Mouse (Mus musculus): ENCODE measurements around the gene Fkbpl. TPM values are rescaled to one million over a fixed set of nuclear protein-coding genes. Genes with fewer than 3 reads are reported as not detected.

Fkbpl gene
- 4.4 TPM for polyA plus RNA-seq (2014; fragmentation: Illumina TruSeq; extraction: RNeasy Lipid Tissue Mini Kit (QIAGEN cat#74804); ENCODE audit: low read depth, low replicate concordance)

DNA sequence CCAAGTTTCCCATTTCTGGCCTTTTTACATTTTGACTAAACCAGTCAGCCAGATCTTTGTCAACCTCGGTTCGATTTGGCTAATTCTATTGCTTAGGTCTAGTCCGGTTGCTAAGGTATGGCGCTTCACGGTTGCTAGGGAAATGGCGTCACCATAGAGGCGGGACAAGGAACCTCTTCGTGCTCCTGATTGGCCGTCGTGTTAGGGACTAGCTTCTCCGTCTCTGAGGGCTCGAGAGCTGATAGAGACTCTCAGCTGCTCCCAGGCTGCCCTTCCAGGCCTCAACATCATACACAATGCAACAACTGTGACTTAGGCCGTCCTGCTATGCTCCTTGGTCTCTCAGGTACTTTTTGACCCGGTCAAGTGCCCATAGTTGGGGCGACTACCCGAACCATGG, at the start of gene Fkbpl:
Fkbpl (plus strand) TSS at position 157 of the 400 bp plus-strand sequence.

DNA sequence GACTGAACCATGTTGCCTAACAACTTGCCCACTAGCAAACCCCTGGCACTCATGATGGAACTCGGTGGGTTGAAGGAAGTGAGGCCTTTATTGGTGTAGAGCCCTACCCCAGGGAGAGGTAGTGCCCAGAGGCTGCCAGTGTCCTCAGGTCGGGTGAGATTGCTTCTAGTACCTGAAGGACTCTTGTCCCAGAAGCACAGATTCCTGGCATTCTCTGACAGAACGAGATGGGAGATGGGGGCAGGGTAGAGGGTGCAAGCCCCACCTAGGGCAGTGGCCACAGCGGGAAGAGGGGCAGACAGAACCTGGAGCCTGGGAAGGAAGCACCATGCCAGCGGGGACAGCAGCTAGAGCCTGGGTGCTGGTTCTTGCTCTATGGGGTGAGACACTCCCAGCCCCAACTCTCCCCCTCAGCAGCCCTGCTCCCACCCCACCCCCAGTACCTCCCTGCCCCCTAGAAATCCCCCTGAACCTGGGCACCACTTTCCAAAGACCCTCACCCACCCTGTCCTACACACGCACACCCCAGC, 46.9 kb upstream of the Fkbpl start, which contains the start of gene Ager:
Ager (plus strand) TSS at position 297 of the 530 bp plus-strand sequence.

DNA sequence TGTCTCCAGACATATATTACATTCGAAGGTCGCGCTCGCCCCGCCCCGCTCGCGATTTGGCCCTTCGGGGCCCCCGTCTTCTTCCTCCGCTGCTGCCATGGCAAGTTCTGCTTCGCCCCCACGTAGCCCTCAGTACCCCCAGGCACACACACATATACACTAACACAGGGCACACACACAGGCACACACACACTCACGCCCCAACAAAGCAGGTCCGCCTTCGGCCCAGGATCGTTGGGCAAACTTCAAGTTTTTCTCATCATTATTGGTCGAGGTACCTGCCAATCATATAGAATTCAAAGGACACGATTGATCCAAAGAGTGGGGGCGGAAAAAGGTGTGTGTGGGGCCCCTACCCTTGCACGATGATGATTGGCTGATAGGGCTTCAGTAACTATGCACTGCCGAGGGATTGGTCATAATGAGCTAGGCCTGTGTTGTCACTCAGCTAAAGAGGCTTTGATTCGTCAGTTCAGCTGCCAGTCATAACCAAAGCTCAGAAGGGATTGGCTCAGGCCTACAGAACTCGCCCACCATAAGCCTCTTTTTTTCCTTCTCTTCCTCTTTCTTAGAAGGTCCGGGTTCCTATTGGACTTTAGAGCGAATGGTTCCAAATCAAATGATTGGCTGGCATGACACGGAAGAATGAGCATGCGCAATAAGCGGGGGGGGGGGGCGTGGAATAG, 41.0 kb upstream of the Fkbpl start, which contains the start of gene Rnf5:
Rnf5 (minus strand) TSS at position 316 of the 686 bp plus-strand sequence.

DNA sequence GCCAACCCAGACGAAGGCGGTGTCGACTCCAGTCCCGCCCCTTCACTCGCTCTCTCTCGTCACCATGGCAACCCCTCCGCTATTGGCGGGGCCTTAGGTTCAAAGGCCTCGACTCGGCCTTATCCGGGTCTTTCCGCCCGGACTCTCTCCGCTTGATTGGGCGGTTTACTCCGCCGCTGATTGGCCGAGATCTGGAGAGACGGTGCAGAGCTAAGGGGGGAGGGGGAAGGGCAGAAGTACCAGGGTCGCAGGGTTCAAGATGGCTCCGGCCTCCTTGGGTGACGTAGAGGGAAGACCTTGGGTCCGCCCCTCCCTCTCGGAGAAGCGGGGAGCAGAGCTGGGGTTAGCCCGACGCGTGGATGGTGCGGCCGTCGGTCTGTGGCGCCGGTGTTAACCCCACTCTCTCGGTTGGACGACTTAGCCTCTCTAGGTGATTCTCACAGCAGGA, 40.5 kb upstream of the Fkbpl start, which contains the start of gene Agpat1:
Agpat1 (plus strand) TSS at position 202 of the 448 bp plus-strand sequence.

DNA sequence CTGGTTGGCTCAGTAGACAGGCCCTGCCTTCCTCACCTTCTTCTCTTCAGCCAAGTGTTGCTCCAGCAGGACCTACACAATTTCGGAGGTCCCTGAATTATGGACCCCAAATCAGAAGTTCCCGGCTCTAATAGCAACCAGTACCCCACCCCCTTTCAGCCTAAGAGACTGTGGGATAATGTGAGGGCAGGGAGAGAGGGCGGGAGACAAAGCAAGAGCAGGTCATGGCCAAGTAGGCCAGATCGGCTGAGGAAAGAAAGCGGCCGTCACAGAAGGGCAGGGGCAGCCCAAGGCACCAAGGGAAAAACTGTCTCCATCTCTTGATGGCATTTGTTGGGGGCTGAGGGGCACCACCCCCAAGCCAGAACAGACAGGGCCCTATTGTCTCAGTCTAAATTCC, 28.7 kb upstream of the Fkbpl start, which contains the start of gene Egfl8:
Egfl8 (minus strand) TSS at position 101 of the 400 bp plus-strand sequence.

DNA sequence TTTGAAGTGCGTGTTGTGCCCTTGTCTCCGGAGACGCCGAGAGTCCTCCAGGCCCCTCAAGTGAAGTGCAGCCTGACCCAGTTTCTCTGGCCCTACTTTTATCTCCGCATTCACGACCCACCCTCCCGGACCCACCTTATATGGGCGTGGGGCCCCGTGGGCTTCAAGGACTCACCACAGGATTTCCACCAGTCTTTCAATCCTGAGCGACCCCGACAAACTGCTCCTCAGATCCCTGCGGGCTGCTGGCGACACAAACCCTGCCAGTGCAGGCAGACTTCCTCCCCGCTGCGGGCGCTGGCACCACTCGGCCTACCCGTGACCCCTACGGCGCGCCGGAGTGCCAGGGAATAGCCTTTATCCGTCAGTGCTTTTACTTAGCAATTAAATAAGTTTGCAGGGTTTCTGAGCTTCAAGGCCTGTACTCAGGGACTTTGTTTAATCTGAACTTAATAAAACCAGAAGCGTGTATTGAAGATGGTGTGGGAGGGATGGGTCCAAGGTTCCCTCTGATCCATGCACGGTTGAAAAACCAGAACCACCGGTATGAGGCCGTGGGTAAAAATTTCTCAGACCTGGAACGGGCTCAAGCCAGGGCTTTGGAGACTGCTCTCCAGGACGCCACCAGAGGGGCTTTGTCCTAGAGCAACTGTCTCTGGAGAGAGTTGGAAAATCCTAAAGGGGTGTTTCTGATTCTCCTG, 16.5 kb upstream of the Fkbpl start, which contains the start of gene Ppt2:
Ppt2 (minus strand) TSS at position 568 of the 701 bp plus-strand sequence.

DNA sequence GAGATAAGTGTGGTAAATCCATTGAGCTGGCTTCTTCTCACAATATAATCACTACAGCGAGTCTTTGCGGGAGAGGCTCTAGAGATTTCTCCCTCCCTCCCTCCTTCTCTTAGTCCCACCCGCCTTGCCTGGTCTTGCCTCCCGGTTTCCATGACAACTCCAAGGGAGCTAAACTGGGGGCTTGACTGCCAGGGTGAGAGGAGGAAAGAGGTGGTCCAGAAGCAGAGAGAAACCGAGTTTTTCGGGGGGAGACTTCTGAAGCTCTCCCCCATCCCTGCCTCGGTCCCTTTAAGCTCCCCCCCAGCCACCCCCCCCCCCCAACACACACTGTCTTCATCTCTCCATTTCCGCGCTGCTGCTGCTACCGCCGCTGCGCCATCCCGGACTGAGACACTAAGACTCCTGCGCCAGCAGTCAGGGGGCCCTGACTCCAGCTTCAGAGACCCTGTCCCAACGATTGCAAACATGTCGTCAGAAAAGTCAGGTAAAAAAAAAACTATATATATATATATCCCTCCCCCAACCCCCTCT, 15.3 kb upstream of the Fkbpl start, which contains the start of gene Prrt1:
Prrt1 (plus strand) TSS at position 313 of the 531 bp plus-strand sequence.

DNA sequence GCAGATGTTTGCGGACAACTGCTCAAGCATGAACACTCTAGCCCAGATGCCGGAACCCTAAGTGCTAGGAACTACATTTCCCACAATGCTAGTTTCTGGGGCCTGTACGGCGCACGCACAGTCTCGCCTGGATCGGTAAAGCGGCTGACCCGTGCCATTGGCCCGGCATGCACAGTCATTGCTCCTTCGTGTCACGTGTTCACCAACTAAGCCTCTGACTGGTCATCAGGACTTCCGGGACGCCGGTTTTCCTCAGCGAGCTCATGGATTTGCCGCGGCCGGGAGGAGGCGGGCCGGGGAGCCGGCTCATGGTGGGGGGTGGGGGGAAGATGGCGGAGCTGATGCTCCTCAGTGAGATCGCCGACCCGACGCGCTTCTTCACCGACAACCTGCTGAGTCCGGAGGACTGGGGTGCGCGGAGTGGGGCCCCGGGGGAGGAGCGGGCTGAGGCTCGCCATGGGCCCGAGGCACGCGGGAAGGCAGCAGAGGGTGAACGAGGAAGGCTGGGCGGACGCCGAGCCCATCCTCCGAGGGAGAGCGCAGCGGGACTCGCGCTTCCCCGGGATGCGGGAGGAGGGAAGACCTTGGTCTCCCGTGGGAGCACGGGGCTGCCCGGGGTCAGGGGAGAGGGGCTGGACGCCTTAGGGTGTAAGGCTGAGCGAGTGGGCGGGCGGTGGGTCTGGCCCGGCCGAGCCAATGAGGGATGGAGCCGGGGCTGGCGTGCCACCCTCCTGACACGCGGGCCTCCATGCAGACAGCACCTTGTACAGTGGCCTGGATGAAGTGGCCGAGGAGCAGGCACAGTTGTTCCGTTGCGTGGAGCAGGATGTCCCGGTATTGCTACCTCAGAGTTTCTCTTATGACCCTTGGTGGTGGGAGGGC, 2.6 kb downstream of the Fkbpl start, which contains the start of gene Atf6b:
Atf6b (plus strand) TSS at position 241 of the 882 bp plus-strand sequence.

DNA sequence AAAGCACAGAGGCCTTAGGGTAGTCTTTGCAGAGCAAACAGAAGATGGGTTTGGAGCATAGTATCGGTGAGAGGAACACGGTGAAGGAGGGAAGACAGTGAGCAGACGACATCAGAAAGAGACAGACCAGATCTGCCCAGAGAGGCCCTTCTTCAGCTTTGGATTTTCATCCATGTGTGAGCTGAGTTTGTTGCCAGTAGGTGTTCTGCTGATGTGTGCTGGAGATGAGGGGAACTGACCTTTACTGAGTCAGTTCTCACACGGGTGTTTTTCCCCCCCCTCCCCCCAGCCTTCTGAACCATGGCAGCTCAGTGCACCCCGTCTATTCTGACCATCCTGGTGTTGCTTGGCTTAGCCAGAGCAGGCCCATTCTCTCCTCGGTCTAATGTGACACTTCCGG, 25.7 kb downstream of the Fkbpl start, which contains the start of gene Tnxb:
Tnxb (plus strand) TSS at position 301 of the 400 bp plus-strand sequence.

Other genes starting within 250 kb of the Fkbpl start
- gene BC051142, start 245.9 kb upstream of the Fkbpl start, polyA plus RNA-seq (2014; fragmentation: Illumina TruSeq; extraction: RNeasy Lipid Tissue Mini Kit (QIAGEN cat#74804); ENCODE audit: low read depth, low replicate concordance): 2.1 TPM
- 33.2 TPM for gene Btnl4, start 167.4 kb upstream of the Fkbpl start, polyA plus RNA-seq (2014; fragmentation: Illumina TruSeq; extraction: RNeasy Lipid Tissue Mini Kit (QIAGEN cat#74804); ENCODE audit: low read depth, low replicate concordance)
- 80.8 TPM for gene Btnl6, start 127.4 kb upstream of the Fkbpl start, polyA plus RNA-seq (2014; fragmentation: Illumina TruSeq; extraction: RNeasy Lipid Tissue Mini Kit (QIAGEN cat#74804); ENCODE audit: low read depth, low replicate concordance)
- 0.76 TPM for gene Notch4, start 80.5 kb upstream of the Fkbpl start, polyA plus RNA-seq (2014; fragmentation: Illumina TruSeq; extraction: RNeasy Lipid Tissue Mini Kit (QIAGEN cat#74804); ENCODE audit: low read depth, low replicate concordance)
- 1.6 TPM for gene Gpsm3, start 55.0 kb upstream of the Fkbpl start, polyA plus RNA-seq (2014; fragmentation: Illumina TruSeq; extraction: RNeasy Lipid Tissue Mini Kit (QIAGEN cat#74804); ENCODE audit: low read depth, low replicate concordance)
- 21.6 TPM for gene Pbx2, start 53.5 kb upstream of the Fkbpl start, polyA plus RNA-seq (2014; fragmentation: Illumina TruSeq; extraction: RNeasy Lipid Tissue Mini Kit (QIAGEN cat#74804); ENCODE audit: low read depth, low replicate concordance)
- not detected for gene Ager, start 46.9 kb upstream of the Fkbpl start, polyA plus RNA-seq (2014; fragmentation: Illumina TruSeq; extraction: RNeasy Lipid Tissue Mini Kit (QIAGEN cat#74804); ENCODE audit: low read depth, low replicate concordance)
- 50.6 TPM for gene Rnf5, start 41.1 kb upstream of the Fkbpl start, polyA plus RNA-seq (2014; fragmentation: Illumina TruSeq; extraction: RNeasy Lipid Tissue Mini Kit (QIAGEN cat#74804); ENCODE audit: low read depth, low replicate concordance)
- gene Agpat1, start 40.5 kb upstream of the Fkbpl start, polyA plus RNA-seq (2014; fragmentation: Illumina TruSeq; extraction: RNeasy Lipid Tissue Mini Kit (QIAGEN cat#74804); ENCODE audit: low read depth, low replicate concordance): 4.8 TPM
- gene Egfl8, start 28.8 kb upstream of the Fkbpl start, polyA plus RNA-seq (2014; fragmentation: Illumina TruSeq; extraction: RNeasy Lipid Tissue Mini Kit (QIAGEN cat#74804); ENCODE audit: low read depth, low replicate concordance): not detected
- gene Ppt2, start 16.3 kb upstream of the Fkbpl start, polyA plus RNA-seq (2014; fragmentation: Illumina TruSeq; extraction: RNeasy Lipid Tissue Mini Kit (QIAGEN cat#74804); ENCODE audit: low read depth, low replicate concordance): 4.5 TPM
- 1.1 TPM for gene Prrt1, start 15.2 kb upstream of the Fkbpl start, polyA plus RNA-seq (2014; fragmentation: Illumina TruSeq; extraction: RNeasy Lipid Tissue Mini Kit (QIAGEN cat#74804); ENCODE audit: low read depth, low replicate concordance)
- gene Atf6b, start 2.4 kb downstream of the Fkbpl start, polyA plus RNA-seq (2014; fragmentation: Illumina TruSeq; extraction: RNeasy Lipid Tissue Mini Kit (QIAGEN cat#74804); ENCODE audit: low read depth, low replicate concordance): 2.8 TPM
- 0.16 TPM for gene Tnxb, start 25.8 kb downstream of the Fkbpl start, polyA plus RNA-seq (2014; fragmentation: Illumina TruSeq; extraction: RNeasy Lipid Tissue Mini Kit (QIAGEN cat#74804); ENCODE audit: low read depth, low replicate concordance)
- gene C4b, start 99.1 kb downstream of the Fkbpl start, polyA plus RNA-seq (2014; fragmentation: Illumina TruSeq; extraction: RNeasy Lipid Tissue Mini Kit (QIAGEN cat#74804); ENCODE audit: low read depth, low replicate concordance): 1.8 TPM
- not detected for gene Cyp21a1, start 159.8 kb downstream of the Fkbpl start, polyA plus RNA-seq (2014; fragmentation: Illumina TruSeq; extraction: RNeasy Lipid Tissue Mini Kit (QIAGEN cat#74804); ENCODE audit: low read depth, low replicate concordance)
- 23.0 TPM for gene Stk19, start 192.2 kb downstream of the Fkbpl start, polyA plus RNA-seq (2014; fragmentation: Illumina TruSeq; extraction: RNeasy Lipid Tissue Mini Kit (QIAGEN cat#74804); ENCODE audit: low read depth, low replicate concordance)
- 3.0 TPM for gene Dxo, start 192.3 kb downstream of the Fkbpl start, polyA plus RNA-seq (2014; fragmentation: Illumina TruSeq; extraction: RNeasy Lipid Tissue Mini Kit (QIAGEN cat#74804); ENCODE audit: low read depth, low replicate concordance)
- 5.6 TPM for gene Skiv2l, start 205.4 kb downstream of the Fkbpl start, polyA plus RNA-seq (2014; fragmentation: Illumina TruSeq; extraction: RNeasy Lipid Tissue Mini Kit (QIAGEN cat#74804); ENCODE audit: low read depth, low replicate concordance)
- gene Nelfe, start 205.6 kb downstream of the Fkbpl start, polyA plus RNA-seq (2014; fragmentation: Illumina TruSeq; extraction: RNeasy Lipid Tissue Mini Kit (QIAGEN cat#74804); ENCODE audit: low read depth, low replicate concordance): 1.1 TPM
- 18.5 TPM for gene Cfb, start 217.8 kb downstream of the Fkbpl start, polyA plus RNA-seq (2014; fragmentation: Illumina TruSeq; extraction: RNeasy Lipid Tissue Mini Kit (QIAGEN cat#74804); ENCODE audit: low read depth, low replicate concordance)
- gene Zbtb12, start 234.7 kb downstream of the Fkbpl start, polyA plus RNA-seq (2014; fragmentation: Illumina TruSeq; extraction: RNeasy Lipid Tissue Mini Kit (QIAGEN cat#74804); ENCODE audit: low read depth, low replicate concordance): 1.1 TPM
- gene Gm20547, start 237.3 kb downstream of the Fkbpl start, polyA plus RNA-seq (2014; fragmentation: Illumina TruSeq; extraction: RNeasy Lipid Tissue Mini Kit (QIAGEN cat#74804); ENCODE audit: low read depth, low replicate concordance): 2.3 TPM

All from sigmoid colon, adult 10 weeks (tissue).